In genomic region chr1:143852779-143853358, GRCm38 (mm10) we compare ENCODE assay signal across 16 mouse cellular contexts.
DNase-seq lines count a peak whose midpoint lies in the region; ATAC-seq and TF ChIP-seq lines count a peak whose summit lies in the region.
"Had no signal": no experiment of that assay in that cellular context is flagged by ENCODE, and none has a peak within 500 bp of the region (broad histone marks: within the 10 kb centered on the region; RNA-seq: fewer than 3 reads in every experiment).

No protein-coding gene starts in this region.

- H3K36me3 ChIP-seq in forebrain, embryonic 14.5 days (ENCODE audit: control insufficient read depth, insufficient read depth, low read length) = no peaks in the 10 kb centered on the region
- H3K36me3 ChIP-seq in forebrain, embryonic 10.5 days (replicated peaks) = no peaks in the 10 kb centered on the region
- no peaks in the 10 kb centered on the region for H3K36me3 ChIP-seq in kidney, embryonic 15.5 days
- H3K36me3 ChIP-seq in midbrain, embryonic 14.5 days (ENCODE audit: control insufficient read depth, insufficient read depth, low read length) = no peaks in the 10 kb centered on the region
- H3K36me3 ChIP-seq: embryonic facial prominence, embryonic 15.5 days; limb, embryonic 12.5 days had no signal

- no peak overlapping the region for H3K9ac ChIP-seq in forebrain, embryonic 14.5 days (ENCODE audit: low read length)
- no peak overlapping the region for H3K9ac ChIP-seq in kidney, embryonic 15.5 days
- H3K9ac ChIP-seq in midbrain, embryonic 14.5 days (replicated peaks; ENCODE audit: low read length) = no peak overlapping the region
- H3K9ac ChIP-seq: embryonic facial prominence, embryonic 15.5 days; forebrain, embryonic 13.5 days; limb, embryonic 12.5 days had no signal

- H3K27me3 ChIP-seq in forebrain, embryonic 14.5 days (replicated peaks; ENCODE audit: control insufficient read depth, insufficient read depth, low read length) = no peaks in the 10 kb centered on the region
- no peaks in the 10 kb centered on the region for H3K27me3 ChIP-seq in forebrain, embryonic 10.5 days (ENCODE audit: poor library complexity, severe bottlenecking)
- H3K27me3 ChIP-seq in kidney, embryonic 15.5 days = no peaks in the 10 kb centered on the region
- no peaks in the 10 kb centered on the region for H3K27me3 ChIP-seq in midbrain, embryonic 14.5 days (ENCODE audit: control insufficient read depth, insufficient read depth, low read length)
- H3K27me3 ChIP-seq: CH12.LX; embryonic facial prominence, embryonic 15.5 days; forebrain, embryonic 13.5 days; limb, embryonic 12.5 days had no signal

- no peak for TF ChIP-seq CTCF in brain, embryonic 14.5 days (IDR thresholded peaks at IDR 0.05; ENCODE audit: borderline replicate concordance, extremely low read depth, insufficient read depth, insufficient read length)

- H3K27ac ChIP-seq in forebrain, embryonic 14.5 days (ENCODE audit: low read depth, low read length) = no peak overlapping the region
- no peak overlapping the region for H3K27ac ChIP-seq in forebrain, embryonic 10.5 days
- peak overlapping the region; percentile 66 for H3K27ac ChIP-seq in kidney, embryonic 15.5 days
- H3K27ac ChIP-seq in midbrain, embryonic 14.5 days (replicated peaks; ENCODE audit: low read depth, low read length) = peak overlapping the region; percentile 65
- H3K27ac ChIP-seq: embryonic facial prominence, embryonic 15.5 days; forebrain, embryonic 13.5 days; limb, embryonic 12.5 days had no signal

- no peaks in the 10 kb centered on the region for H3K9me3 ChIP-seq in forebrain, embryonic 14.5 days (replicated peaks; ENCODE audit: control insufficient read depth, low read length)
- H3K9me3 ChIP-seq in forebrain, embryonic 10.5 days = no peaks in the 10 kb centered on the region
- no peaks in the 10 kb centered on the region for H3K9me3 ChIP-seq in kidney, embryonic 15.5 days (replicated peaks)
- no peaks in the 10 kb centered on the region for H3K9me3 ChIP-seq in midbrain, embryonic 14.5 days (ENCODE audit: control insufficient read depth, low read length)
- H3K9me3 ChIP-seq: embryonic facial prominence, embryonic 15.5 days; forebrain, embryonic 13.5 days; limb, embryonic 12.5 days had no signal

- no peak for DNase-seq in forebrain, embryonic 14.5 days (ENCODE audit: low spot score)
- DNase-seq in forebrain, embryonic 10.5 days (ENCODE audit: extremely low spot score, low spot score) = no peak
- DNase-seq in kidney, adult 11 months = no peak
- DNase-seq in brain, embryonic 14.5 days (ENCODE audit: low read depth) = peak; percentile 63
- peak; percentile 78 for DNase-seq in midbrain, embryonic 14.5 days
- DNase-seq in right cerebral cortex, adult 2 months (ENCODE audit: low spot score in 2 of 2) = no peak
- no peak for DNase-seq in c-Kit-positive CD71-positive TER-119-positive erythroid progenitor cells, embryonic 14.5 days (ENCODE audit: low spot score)
- DNase-seq: cerebellum, adult 11 months; lung, adult 2 months; thymus, postnatal 4 days had no signal

- H3K4me2 ChIP-seq in forebrain, embryonic 14.5 days (ENCODE audit: low read length) = no peak overlapping the region
- H3K4me2 ChIP-seq in kidney, embryonic 15.5 days = no peak overlapping the region
- H3K4me2 ChIP-seq in midbrain, embryonic 14.5 days (ENCODE audit: low read length) = no peak overlapping the region
- H3K4me2 ChIP-seq: embryonic facial prominence, embryonic 15.5 days; forebrain, embryonic 13.5 days; limb, embryonic 12.5 days had no signal

- peak; percentile 32; the same call in 1 of the 2 replicates for ATAC-seq in forebrain, embryonic 14.5 days
- no peak for ATAC-seq in kidney, embryonic 15.5 days (replicated peaks; ENCODE audit: low FRiP score)
- ATAC-seq in midbrain, embryonic 14.5 days (ENCODE audit: low FRiP score, low TSS enrichment) = peak; percentile 86
- ATAC-seq: forebrain, embryonic 13.5 days; intestine, embryonic 16.5 days had no signal

- no peak overlapping the region for H3K4me3 ChIP-seq in forebrain, embryonic 14.5 days (ENCODE audit: low read depth, low read length)
- no peak overlapping the region for H3K4me3 ChIP-seq in forebrain, embryonic 10.5 days
- H3K4me3 ChIP-seq in kidney, embryonic 15.5 days (replicated peaks) = no peak overlapping the region
- H3K4me3 ChIP-seq in midbrain, embryonic 14.5 days (replicated peaks; ENCODE audit: low read depth, low read length) = no peak overlapping the region
- H3K4me3 ChIP-seq: embryonic facial prominence, embryonic 15.5 days; forebrain, embryonic 13.5 days; limb, embryonic 12.5 days had no signal

- H3K4me1 ChIP-seq in forebrain, embryonic 14.5 days (ENCODE audit: control insufficient read depth, insufficient read depth, low read length) = no peaks in the 10 kb centered on the region
- H3K4me1 ChIP-seq in forebrain, embryonic 10.5 days = no peaks in the 10 kb centered on the region
- peaks cover 4% of the 10 kb centered on the region; the same call in 1 of the 2 replicates for H3K4me1 ChIP-seq in kidney, embryonic 15.5 days
- 0 out of 2 replicates have a peak, but pooled peaks cover 5% of the 10 kb centered on the region for H3K4me1 ChIP-seq in midbrain, embryonic 14.5 days (ENCODE audit: control insufficient read depth, insufficient read depth, low read length)
- H3K4me1 ChIP-seq: embryonic facial prominence, embryonic 15.5 days; forebrain, embryonic 13.5 days had no signal

- TF ChIP-seq POLR2A in brain, embryonic 14.5 days (IDR thresholded peaks at IDR 0.05; ENCODE audit: borderline replicate concordance, extremely low read depth, insufficient read depth, insufficient read length, poor library complexity, severe bottlenecking) = no peak

- 86% methylated on average over 2 of the region's 2 CpGs for WGBS in forebrain, embryonic 14.5 days
- 88% methylated on average over 2 of the region's 2 CpGs for WGBS in forebrain, embryonic 10.5 days
- WGBS in kidney, embryonic 15.5 days = 75% methylated on average over 2 of the region's 2 CpGs
- WGBS in midbrain, embryonic 14.5 days = 46% methylated on average over 2 of the region's 2 CpGs

Comparison
In these comparisons a context has a peak if more than half of its experiments do, and no peak if none do; other contexts are left out.
1. DNase-seq: peak in brain, embryonic 14.5 days (single experiment) and midbrain, embryonic 14.5 days (single experiment); none in forebrain, embryonic 14.5 days (single experiment), forebrain, embryonic 10.5 days (single experiment), kidney, adult 11 months (single experiment), right cerebral cortex, adult 2 months (0 of 2) and c-Kit-positive CD71-positive TER-119-positive erythroid progenitor cells, embryonic 14.5 days (single experiment).
2. H3K27ac ChIP-seq: peak in kidney, embryonic 15.5 days (single experiment) and midbrain, embryonic 14.5 days (single experiment); none in forebrain, embryonic 14.5 days (single experiment) and forebrain, embryonic 10.5 days (single experiment).